Mouse (Mus musculus): ENCODE measurements around the gene Zcwpw1. TPM values are rescaled to one million over a fixed set of nuclear protein-coding genes. Genes with fewer than 3 reads are reported as not detected.

The Zcwpw1 gene
- total RNA-seq, 4 experiments from 2014 or later: 6.7 to 9.1 (median 7.5) TPM

- DNase-seq (ENCODE audit: low spot score in 2 of 2): no peak
Measured at GRCm38 (mm10) chr5:137783901-137784540, 3.6 kb upstream of the Zcwpw1 start.

- no peak for DNase-seq (ENCODE audit: low spot score in 2 of 2)
Measured at GRCm38 (mm10) chr5:137784546-137784945, 3.1 kb upstream of the Zcwpw1 start.

GRCm38 (mm10) chr5:137785164-137786031 is 2.2 kb upstream of the Zcwpw1 start:
- no peak for DNase-seq (ENCODE audit: low spot score in 2 of 2)

GRCm38 (mm10) chr5:137786109-137786942 is 1.3 kb upstream of the Zcwpw1 start:
- DNase-seq (ENCODE audit: low spot score in 2 of 2): peak; percentile 99

- no peak for DNase-seq (ENCODE audit: low spot score in 2 of 2)
Measured at GRCm38 (mm10) chr5:137788171-137788570, 573 bp downstream of the Zcwpw1 start.

- no peak for DNase-seq (ENCODE audit: low spot score in 2 of 2)
Measured at GRCm38 (mm10) chr5:137788946-137789531, 1.4 kb downstream of the Zcwpw1 start.

- DNase-seq (ENCODE audit: low spot score in 2 of 2): no peak
Measured at GRCm38 (mm10) chr5:137791553-137791952, 4.0 kb downstream of the Zcwpw1 start.

- DNase-seq (ENCODE audit: low spot score in 2 of 2): no peak
Measured at GRCm38 (mm10) chr5:137796606-137797005, 9.0 kb downstream of the Zcwpw1 start.

- no peak for DNase-seq (ENCODE audit: low spot score in 2 of 2)
Measured at GRCm38 (mm10) chr5:137800917-137801316, 13.3 kb downstream of the Zcwpw1 start.

- DNase-seq (ENCODE audit: low spot score in 2 of 2): no peak
Measured at GRCm38 (mm10) chr5:137806158-137806557, 18.6 kb downstream of the Zcwpw1 start.

GRCm38 (mm10) chr5:137808316-137808715 is 20.7 kb downstream of the Zcwpw1 start:
- DNase-seq (ENCODE audit: low spot score in 2 of 2): no peak

GRCm38 (mm10) chr5:137817466-137818222 is 30.0 kb downstream of the Zcwpw1 start:
- DNase-seq (ENCODE audit: low spot score in 2 of 2): no peak

GRCm38 (mm10) chr5:137822126-137822525 is 34.5 kb downstream of the Zcwpw1 start:
- no peak for DNase-seq (ENCODE audit: low spot score in 2 of 2)

GRCm38 (mm10) chr5:137822602-137823001 is 35.0 kb downstream of the Zcwpw1 start:
- peak in 1 of 2 experiments; percentile 8 for DNase-seq (ENCODE audit: low spot score in 2 of 2)

- no peak for DNase-seq (ENCODE audit: low spot score in 2 of 2)
Measured at GRCm38 (mm10) chr5:137823455-137824045, 36.0 kb downstream of the Zcwpw1 start.

- no peak for DNase-seq (ENCODE audit: low spot score in 2 of 2)
Measured at GRCm38 (mm10) chr5:137825030-137825429, 37.4 kb downstream of the Zcwpw1 start.

- DNase-seq (ENCODE audit: low spot score in 2 of 2): no peak
Measured at GRCm38 (mm10) chr5:137825971-137826370, 38.4 kb downstream of the Zcwpw1 start.

- DNase-seq (ENCODE audit: low spot score in 2 of 2): no peak
Measured at GRCm38 (mm10) chr5:137826421-137826820, 38.8 kb downstream of the Zcwpw1 start.

- no peak for DNase-seq (ENCODE audit: low spot score in 2 of 2)
Measured at GRCm38 (mm10) chr5:137828694-137829093, 41.1 kb downstream of the Zcwpw1 start.

- no peak for DNase-seq (ENCODE audit: low spot score in 2 of 2)
Measured at GRCm38 (mm10) chr5:137830238-137830637, 42.6 kb downstream of the Zcwpw1 start.
